Mouse (Mus musculus) kidney, adult 2 months (tissue): ENCODE results near the gene Sap30l. TPM values are rescaled to one million over a fixed set of nuclear protein-coding genes. Genes with fewer than 3 reads are reported as not detected.
"Not testable (repeated sequence)": the region's sequence is repeated elsewhere in the genome, so short reads cannot be mapped to it uniquely, and the experiment has no call there.

Experiments
- DNase-seq: peaks from one replicate; pipeline ENCODE4 v3.0.0; 2021
- H3K27ac ChIP-seq: fragments of 200-500 bp; 2 replicates; pipeline ENCODE4 v1.5.1; 2012; ENCODE audit warnings: low read depth, low read length, control low read depth, inconsistent platforms; ENCODE audit not compliant: insufficient read depth
- H3K27me3 ChIP-seq: fragments of 200-500 bp; replicated peaks from 2 replicates; pipeline ENCODE4 v1.6.1; 2012; ENCODE audit warnings: mild to moderate bottlenecking, moderate library complexity, low read length, inconsistent platforms; ENCODE audit not compliant: control insufficient read depth, insufficient read depth
- H3K36me3 ChIP-seq: fragments of 200-500 bp; 2 replicates; pipeline ENCODE4 v1.6.1; 2012; ENCODE audit warnings: mild to moderate bottlenecking, moderate library complexity, low read length, inconsistent platforms; ENCODE audit not compliant: control insufficient read depth, insufficient read depth
- H3K4me1 ChIP-seq: fragments of 200-500 bp; 2 replicates; pipeline ENCODE4 v1.6.1; 2011; ENCODE audit warnings: low read length; ENCODE audit not compliant: control insufficient read depth, insufficient read depth
- H3K4me3 ChIP-seq: fragments of 200-500 bp; 2 replicates; pipeline ENCODE4 v1.5.1; 2011; ENCODE audit warnings: mild to moderate bottlenecking, low read depth, low read length, control low read depth; ENCODE audit not compliant: insufficient read depth
- CTCF ChIP-seq: fragments of 200-500 bp; conservative IDR thresholded peaks from 2 replicates; pipeline ENCODE4 v1.5.1; 2011; ENCODE audit warnings: low read depth, mild to moderate bottlenecking, control low read depth, low read length, moderate library complexity, mixed read lengths; ENCODE audit not compliant: insufficient read depth, insufficient read length
- POLR2A ChIP-seq: fragments of 200-500 bp; IDR thresholded peaks from one replicate; pipeline ENCODE4 v1.6.1; 2011; ENCODE audit warnings: low read depth, low read length, control low read depth
- WGBS: fragments of 180-500 bp; shearing (Covaris S2); methylation state at CpG from one replicate; pipeline ENCODE4 v1.1.7; 2018; 5-methylcytosine and 5-hydroxymethylcytosine counted together
- polyA plus RNA-seq: library from polyadenylated mRNA; depleted of rRNA; stranded (reverse); fragments of >200 nt; gene quantifications from 2 replicates; pipeline ENCODE4 v1.2.3, GENCODE M21; 2012

Sap30l gene
- polyA plus RNA-seq, 1 experiment = 37.9 TPM

- H3K36me3 ChIP-seq = 0 out of 2 replicates have a peak, but pooled peaks cover 2% of the 10 kb centered on the region
- TF ChIP-seq POLR2A (no peak), CTCF (no peak)
- no peak for DNase-seq
- H3K4me3 ChIP-seq = no peak overlapping the region
- no peaks in the 10 kb centered on the region for H3K27me3 ChIP-seq
- H3K4me1 ChIP-seq = no peaks in the 10 kb centered on the region
- no peak overlapping the region for H3K27ac ChIP-seq
- WGBS = 79% methylated on average over 7 of the region's 7 CpGs
Observed at GRCm38 (mm10) chr11:57811006-57811405, 9.6 kb downstream of the Sap30l start.

- no peak for DNase-seq
- 98% methylated on average over 8 of the region's 8 CpGs for WGBS
- no peaks in the 10 kb centered on the region for H3K27me3 ChIP-seq
Observed at GRCm38 (mm10) chr11:57812212-57812611, 10.8 kb downstream of the Sap30l start.

DNA sequence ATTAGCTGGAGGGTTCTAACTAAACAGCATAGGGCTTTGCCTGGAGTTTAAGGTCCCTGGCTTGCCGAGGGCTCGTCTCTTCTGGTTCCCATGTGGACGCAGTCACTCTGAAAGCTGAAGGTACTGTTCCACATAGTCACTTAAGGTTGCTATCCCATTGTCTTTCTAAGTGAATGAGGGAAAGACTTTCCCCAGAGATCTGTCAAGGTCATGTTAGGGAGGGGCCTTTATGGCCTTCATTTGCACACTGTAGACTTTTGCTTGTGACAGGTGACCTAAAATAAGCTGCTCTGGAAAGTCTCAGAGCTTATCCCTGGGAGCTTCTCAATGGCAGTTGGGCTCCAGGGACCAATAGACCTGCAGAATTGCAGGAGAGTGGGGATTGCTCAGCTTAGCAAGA lies 12.2 kb downstream of the Sap30l start:
- Histone ChIP-seq H3K4me1 (no peaks in the 10 kb centered on the region), H3K4me3 (no peak overlapping the region), H3K27ac (no peak overlapping the region), H3K27me3 (no peaks in the 10 kb centered on the region), H3K36me3 (no peaks in the 10 kb centered on the region)
- WGBS = 91% methylated on average over 3 of the region's 3 CpGs
- TF ChIP-seq CTCF (no peak), POLR2A (no peak)
- no peak for DNase-seq

More at GRCm38 (mm10) chr11:57812212-57812611, 10.8 kb downstream of the Sap30l start:
- no peaks in the 10 kb centered on the region for H3K4me1 ChIP-seq
- TF ChIP-seq POLR2A (no peak), CTCF (no peak)
- no peak overlapping the region for H3K27ac ChIP-seq
- H3K4me3 ChIP-seq = no peak overlapping the region
- 0 out of 2 replicates have a peak, but pooled peaks cover 2% of the 10 kb centered on the region for H3K36me3 ChIP-seq

DNA sequence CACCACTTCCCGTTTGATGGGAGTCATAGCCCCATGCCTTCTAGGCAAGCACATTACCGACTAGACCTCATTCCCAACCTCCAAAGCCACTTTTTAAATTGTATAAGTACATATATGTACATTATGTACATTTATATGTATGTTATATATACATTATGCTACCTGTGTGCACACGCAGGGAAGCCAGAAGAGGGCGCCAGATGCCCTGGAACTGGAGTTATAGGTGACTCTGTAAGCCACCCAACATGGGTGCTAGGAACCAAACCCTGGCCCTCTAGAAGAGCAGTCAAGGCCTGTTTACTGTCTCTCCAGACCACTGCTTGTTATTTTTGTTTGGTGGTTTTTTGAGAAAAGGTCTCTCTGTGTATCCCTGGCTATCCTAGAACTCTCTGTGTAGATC lies 16.8 kb downstream of the Sap30l start:
- Histone ChIP-seq H3K27ac (no peak overlapping the region), H3K36me3 (no peaks in the 10 kb centered on the region), H3K4me3 (no peak overlapping the region), H3K4me1 (no peaks in the 10 kb centered on the region), H3K27me3 (no peaks in the 10 kb centered on the region)
- no peak for TF ChIP-seq POLR2A
- no peak for TF ChIP-seq CTCF
- WGBS = 86% methylated on average over 4 of the region's 4 CpGs
- DNase-seq = no peak

DNA sequence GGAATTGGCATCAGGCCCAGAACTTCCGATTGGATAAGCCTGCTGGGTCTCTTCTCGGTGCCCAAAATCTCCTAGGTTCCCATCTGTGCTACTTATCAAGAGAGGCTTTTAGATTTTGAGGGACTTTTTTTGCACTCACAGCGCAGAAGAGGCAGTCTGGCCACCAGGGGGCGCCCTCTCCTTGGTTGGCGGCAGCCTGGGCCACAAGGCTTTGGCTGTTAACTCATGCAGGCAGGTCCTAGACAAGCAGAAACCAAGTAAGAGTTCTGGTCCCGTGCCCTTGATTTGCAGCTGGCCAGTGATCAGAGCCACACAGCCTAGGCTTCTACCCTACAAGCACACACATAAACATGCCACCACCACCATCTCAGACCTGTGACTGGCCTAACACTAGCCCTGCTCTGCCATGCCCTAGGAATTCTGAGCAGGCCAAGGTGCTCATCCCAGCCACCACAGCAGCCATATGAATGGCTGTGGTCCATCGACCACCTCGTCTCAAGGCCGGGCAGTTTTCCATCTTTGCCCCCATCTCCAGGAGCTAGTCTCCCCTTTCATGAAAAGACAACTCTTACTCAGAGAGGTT lies 18.7 kb downstream of the Sap30l start:
- Histone ChIP-seq H3K36me3 (no peaks in the 10 kb centered on the region), H3K27me3 (no peaks in the 10 kb centered on the region), H3K4me1 (no peaks in the 10 kb centered on the region), H3K27ac (no peak overlapping the region), H3K4me3 (no peak overlapping the region)
- peak; percentile 65 for DNase-seq
- 29% methylated on average over 9 of the region's 9 CpGs for WGBS
- peak; percentile 78 for TF ChIP-seq CTCF
- no peak for TF ChIP-seq POLR2A

DNA sequence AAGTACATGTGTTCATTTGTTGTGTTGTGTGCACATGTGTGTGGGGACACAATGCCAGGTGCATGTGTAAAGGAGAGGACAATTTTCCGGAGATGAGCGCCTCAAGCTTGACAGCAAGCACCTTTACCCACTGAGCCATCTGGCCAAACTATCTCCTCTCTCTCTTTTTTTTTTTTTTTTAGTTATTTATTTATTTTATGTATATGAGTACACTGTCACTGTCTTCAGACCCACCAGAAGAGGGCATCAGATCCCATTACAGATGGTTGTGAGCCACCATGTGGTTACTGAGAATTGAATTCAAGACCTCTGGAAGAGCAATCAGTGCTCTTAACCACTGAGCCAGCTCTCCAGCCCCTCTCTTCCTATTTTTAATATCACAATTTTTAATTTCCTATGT lies 21.7 kb downstream of the Sap30l start:
- not testable (repeated sequence) for H3K4me3 ChIP-seq, H3K27ac ChIP-seq, H3K36me3 ChIP-seq, H3K4me1 ChIP-seq, H3K27me3 ChIP-seq, DNase-seq
- 97% methylated on average over 2 of the region's 2 CpGs for WGBS

DNA sequence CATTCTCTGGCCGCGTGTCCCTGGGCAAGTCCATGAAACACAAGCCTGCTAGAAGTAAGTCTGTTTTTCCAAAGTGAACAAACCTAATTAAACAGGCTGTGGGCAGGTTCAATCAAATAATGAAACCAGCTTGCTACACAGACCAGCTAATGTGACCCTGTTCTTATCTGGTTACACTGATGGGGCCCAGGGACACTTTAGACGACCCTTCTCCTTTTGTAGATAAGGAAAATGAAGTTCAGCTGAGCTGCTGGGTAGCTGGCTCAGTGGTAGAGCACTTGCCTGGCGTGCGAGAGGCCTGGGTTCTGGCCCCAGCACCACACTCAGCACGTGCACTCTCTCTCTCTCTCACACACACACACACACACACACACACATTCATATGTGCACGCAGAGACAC lies 22.3 kb downstream of the Sap30l start:
- no peaks in the 10 kb centered on the region for H3K36me3 ChIP-seq

GRCm38 (mm10) chr11:57825234-57825633 lies 23.8 kb downstream of the Sap30l start:
- not testable (repeated sequence) for H3K36me3 ChIP-seq, H3K27ac ChIP-seq, H3K27me3 ChIP-seq, H3K4me1 ChIP-seq, H3K4me3 ChIP-seq, DNase-seq
- 66% methylated on average over 11 of the region's 11 CpGs for WGBS

More for the DNA sequence above, 22.3 kb downstream of the Sap30l start:
- Histone ChIP-seq H3K27me3 (peaks cover 3% of the 10 kb centered on the region; the same call in 1 of the 2 replicates), H3K27ac (no peak overlapping the region), H3K4me1 (no peaks in the 10 kb centered on the region), H3K4me3 (no peak overlapping the region)
- DNase-seq = no peak
- 78% methylated on average over 7 of the region's 7 CpGs for WGBS
- TF ChIP-seq POLR2A (no peak), CTCF (no peak)
